Mouse (Mus musculus): ENCODE results near the gene Rfng.
"Not testable (repeated sequence)": the region's sequence is repeated elsewhere in the genome, so short reads cannot be mapped to it uniquely, and the experiment has no call there.

The Rfng gene

DNA sequence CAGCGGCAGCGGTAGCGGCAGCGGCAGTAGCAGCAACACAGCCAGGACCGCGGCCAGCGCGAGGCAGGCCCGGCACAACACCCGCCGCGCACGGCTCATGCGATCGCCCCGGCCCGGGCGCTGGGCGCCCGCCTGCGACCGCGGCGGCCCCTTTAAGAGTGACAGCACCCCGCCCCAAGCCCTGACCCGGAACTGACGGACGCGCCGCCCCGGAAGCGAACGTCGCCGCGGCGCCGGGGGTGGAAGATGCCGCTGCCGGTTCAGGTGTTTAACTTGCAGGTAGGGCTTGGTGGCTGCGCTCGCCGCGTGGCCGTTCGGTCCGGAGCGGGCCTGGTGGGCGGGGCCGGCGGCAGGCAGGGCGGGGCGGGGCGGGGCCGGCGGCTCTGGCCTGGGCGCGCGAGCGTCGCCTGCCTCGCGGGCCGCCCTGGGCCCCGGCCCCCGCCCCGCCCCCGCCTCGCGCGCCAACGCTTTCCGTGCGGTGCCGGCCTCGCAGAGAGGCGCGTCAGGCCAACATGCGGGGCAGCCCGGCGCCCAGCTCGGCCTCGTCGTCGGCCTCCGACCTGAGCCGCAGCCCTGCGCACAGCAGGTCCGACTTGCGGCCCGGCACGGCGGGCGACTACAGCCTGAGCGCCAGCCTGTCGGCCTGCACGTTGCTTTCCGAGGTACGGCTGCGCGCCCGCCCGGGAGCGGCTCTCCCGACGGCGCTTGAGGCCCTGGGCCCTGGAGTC lies at the start of gene Rfng, which contains the start of gene Gps1:
Gene Rfng, minus strand, starts transcription at position 144 of the 728 bp plus-strand sequence.
Gene Gps1, plus strand, starts transcription at position 209 of the 728 bp plus-strand sequence.
- CTCF ChIA-PET, result interaction anchor here (0.5 kb wide), 1 partner anchor 13 kb away, joined by 4 read pairs; no protein-coding TSS in a partner anchor

GRCm38 (mm10) chr11:120832962-120833361 lies 49.0 kb upstream of the Rfng start:
- CTCF ChIA-PET, result not testable (repeated sequence)

- CTCF ChIA-PET, result no interaction called here
Observed at GRCm38 (mm10) chr11:120831659-120832440, 47.8 kb upstream of the Rfng start.

DNA sequence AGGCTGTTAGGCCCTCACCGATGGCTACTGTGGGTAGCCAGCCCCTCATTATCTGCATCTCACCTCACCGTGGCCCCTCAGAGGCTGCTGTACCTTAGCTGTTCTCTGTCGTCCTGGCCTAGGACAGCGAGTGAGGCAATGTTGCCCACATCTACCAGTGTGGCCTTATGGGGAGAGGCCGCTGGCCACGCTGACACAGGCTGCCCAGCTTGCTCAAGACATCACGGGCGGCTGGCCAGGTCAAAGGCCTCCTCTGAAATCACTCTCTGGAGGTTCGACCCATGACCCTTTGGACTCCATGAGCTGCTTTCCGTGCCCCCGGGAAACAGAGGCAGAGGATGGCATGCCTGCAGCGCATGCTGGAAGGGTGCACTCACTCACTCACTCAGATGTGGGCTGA lies 46.7 kb upstream of the Rfng start:
- CTCF ChIA-PET, result no interaction called here

- CTCF ChIA-PET, result no interaction called here
Observed at GRCm38 (mm10) chr11:120829757-120830532, 45.9 kb upstream of the Rfng start.

GRCm38 (mm10) chr11:120828416-120828815 lies 44.4 kb upstream of the Rfng start:
- CTCF ChIA-PET, result no interaction called here

- CTCF ChIA-PET, result interaction anchor here (0.6 kb wide), 1 partner anchor 18 kb away, joined by 3 read pairs; no protein-coding TSS in a partner anchor
Observed at GRCm38 (mm10) chr11:120826016-120826953, 42.3 kb upstream of the Rfng start.

DNA sequence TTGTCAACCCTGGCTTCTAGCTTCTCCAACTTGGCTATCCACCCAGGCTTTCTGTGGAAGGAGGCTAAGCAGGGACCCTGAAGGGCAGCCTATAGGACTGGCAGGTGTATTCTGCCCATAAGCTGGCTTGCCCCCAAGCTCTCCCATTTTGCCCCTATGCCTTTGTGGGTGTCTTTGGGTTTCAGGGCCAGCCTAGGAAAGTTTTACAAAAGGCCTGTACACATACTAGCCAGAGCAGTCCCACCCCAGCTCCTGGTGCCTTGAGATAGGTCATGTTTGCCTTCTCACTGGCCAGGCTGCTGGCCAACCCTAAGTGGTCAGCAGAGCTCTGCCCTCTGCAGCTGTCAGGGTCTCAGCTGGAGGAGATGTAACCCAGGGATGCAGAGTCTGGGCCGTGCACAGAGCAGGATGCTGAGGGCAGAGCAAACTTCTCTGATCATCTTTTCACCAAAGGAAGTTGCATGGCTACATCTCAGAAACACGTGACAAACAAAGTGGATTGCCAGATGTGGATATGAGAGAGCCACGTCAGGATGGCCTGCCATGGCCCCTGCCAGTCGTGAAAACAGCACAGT lies 41.4 kb upstream of the Rfng start:
- CTCF ChIA-PET, result no interaction called here

DNA sequence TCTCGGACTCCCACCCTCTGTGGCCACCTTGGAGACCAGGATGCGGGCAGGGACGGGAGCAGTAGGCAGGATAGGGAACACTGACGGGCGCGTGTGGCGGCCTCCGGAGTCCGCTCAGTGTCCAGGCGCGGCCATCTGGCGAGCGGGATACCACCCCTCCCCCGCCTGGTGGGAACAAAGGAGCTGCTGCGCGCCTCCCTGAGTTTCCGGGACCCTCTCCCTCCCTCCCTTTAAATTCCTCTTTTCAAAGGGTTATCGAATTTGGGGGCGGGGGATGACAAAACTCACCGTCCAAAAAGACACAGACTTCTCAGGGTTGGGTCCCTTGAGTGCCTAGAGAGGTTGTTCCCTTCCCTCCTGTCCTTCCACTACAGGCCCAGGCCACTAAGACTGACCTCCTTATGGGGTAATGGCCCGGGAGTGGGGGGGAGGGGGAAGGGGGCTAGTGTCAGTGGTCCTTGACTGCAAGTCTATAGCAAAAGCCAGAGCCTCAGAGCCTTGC lies 40.8 kb upstream of the Rfng start:
- CTCF ChIA-PET, result no interaction called here

DNA sequence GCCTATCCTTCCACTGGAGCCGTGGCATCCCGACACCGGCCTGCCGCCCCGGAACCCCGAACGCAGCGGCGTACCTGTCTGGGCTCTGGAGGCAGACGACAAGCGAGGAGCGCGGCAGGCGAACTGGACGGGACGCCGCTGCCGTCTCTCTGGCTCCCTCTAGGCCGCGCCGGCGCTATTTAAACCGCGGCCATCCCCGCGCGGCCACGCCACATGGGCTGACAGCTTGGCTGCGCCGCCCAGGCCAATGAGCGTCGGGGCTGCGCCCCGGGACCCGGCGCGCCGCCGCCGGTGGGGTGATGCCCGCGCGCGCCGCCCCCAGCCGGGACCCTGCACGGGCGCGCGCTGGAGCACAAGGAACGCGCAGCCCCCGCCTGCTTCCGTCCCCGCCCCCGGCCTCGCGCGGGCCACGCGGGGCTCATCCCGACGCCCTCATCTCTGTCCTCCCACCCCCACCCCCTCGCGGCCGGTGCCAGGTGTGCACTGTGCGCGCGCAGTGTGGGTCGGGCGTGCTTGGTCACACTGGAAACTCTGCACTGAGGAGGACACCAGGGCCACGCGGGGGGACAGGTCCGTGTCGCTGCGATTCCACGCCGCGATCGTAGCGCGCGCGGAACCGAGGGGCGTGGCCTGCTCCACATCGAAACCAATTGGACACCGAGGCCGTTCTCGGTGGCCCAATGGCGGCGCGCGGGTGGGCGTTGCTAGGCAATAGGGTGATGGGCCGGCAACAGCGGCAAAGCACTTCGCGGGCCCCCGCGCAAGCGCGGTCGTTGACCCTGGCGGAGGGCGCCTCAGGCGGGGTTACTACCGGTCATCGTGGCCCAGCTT lies 40.2 kb upstream of the Rfng start, which contains the start of gene Fasn:
Gene Fasn, minus strand, starts transcription at position 592 of the 831 bp plus-strand sequence.
- CTCF ChIA-PET, result no interaction called here

DNA sequence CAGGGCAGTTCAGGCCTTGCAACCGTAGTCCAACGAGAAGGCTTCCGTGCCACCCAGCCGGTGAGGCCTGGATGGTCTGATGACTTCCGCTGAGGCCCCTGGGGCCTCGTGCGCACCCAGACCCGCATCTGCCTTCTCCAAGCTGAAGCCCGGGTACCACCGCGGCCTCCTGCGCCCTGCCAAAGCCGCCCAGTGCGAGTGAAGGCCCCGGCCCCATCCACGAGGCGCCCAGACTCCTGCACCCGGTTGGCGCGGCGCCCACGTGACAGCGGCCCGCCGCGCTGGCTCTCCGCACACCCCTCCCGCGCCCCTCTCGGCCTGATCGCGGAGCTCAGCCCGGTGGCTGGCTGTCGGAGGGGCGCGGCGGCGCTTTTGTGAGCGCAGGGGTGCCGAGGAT lies 39.5 kb upstream of the Rfng start:
- CTCF ChIA-PET, result interaction anchor here (0.8 kb wide), 1 partner anchor 332 kb away, joined by 3 read pairs; the partner anchor contains the start of gene Slc25a10

DNA sequence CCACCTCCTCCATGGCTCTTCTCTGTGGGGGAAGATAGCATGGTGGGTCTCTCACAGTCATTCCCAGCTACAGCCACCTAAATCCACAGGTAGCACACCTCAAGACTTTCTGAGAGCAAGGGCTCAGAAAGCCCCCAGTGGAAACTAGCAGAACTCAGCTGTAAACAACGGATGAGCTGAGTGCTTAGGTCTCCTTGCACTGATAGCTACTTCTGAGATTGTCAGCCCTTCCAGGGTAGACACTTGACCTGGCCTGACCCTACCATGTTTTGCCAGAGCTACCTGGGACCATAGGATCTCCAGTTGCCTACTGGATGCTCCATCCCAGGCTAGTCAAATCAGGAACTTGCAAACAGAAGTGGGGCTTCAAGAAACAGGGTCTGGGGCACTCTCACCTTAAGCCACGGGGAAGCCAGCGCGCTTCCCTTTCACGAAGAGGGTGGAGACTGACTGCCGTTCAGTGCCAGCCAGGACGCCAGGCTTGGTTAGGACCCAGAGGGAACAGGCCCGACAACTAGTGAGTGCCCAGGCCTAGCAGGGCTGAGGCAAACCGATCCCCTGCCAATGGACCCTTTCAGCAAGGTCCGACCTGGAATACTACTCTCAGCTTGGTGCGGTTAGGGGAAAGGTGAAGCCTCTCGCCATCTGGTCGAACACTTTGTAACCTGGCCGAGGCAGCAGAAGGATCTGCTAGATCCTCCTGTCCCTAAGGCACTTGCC lies 39.0 kb upstream of the Rfng start:
- CTCF ChIA-PET, result interaction anchor here (0.8 kb wide), 1 partner anchor 331 kb away, joined by 3 read pairs; the partner anchor contains the start of gene Slc25a10

- CTCF ChIA-PET, result interaction anchor here (0.6 kb wide), 1 partner anchor 265 kb away, joined by 6 read pairs; no protein-coding TSS in a partner anchor
Observed at GRCm38 (mm10) chr11:120822321-120822720, 38.3 kb upstream of the Rfng start.

GRCm38 (mm10) chr11:120821076-120821922 lies 37.3 kb upstream of the Rfng start:
- CTCF ChIA-PET, result interaction anchor here (0.6 kb wide), 1 partner anchor 264 kb away, joined by 6 read pairs; no protein-coding TSS in a partner anchor

DNA sequence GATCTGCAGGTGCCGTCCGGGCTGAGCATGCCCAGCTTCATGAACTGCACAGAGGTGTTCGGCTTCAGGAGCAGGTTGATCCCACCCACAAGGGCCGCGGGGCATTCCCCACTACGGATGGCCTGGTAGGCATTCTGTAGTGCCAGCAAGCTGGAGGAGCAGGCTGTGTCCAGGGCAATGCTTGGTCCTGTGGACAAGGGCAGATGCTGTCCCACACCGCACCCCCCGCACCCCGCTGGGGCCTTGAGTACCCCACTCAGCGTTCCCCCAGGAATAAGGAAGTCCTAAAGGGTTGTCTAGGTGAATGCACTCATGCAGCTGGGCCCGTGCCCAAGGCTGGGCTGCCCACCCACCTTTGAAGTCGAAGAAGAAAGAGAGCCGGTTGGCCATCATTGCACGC lies 36.5 kb upstream of the Rfng start:
- CTCF ChIA-PET, result no interaction called here

DNA sequence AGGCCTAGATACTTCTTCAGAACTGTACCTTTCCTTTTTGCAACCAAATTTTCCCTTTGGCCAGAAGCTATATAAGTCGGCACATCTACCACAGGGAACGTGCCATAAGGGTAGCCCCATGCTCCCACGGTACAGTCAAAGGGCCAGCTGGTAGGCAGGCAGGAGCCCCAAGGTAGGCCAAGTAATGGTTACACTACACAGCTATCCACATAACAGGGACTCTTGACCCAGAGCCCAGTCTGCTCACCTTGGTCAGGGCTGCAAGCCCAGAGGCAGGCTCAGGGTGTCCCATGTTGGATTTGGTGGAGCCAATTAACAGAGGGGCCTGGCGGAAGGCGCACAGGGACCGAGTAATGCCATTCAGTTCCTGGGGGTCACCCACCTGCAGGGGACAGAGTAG lies 35.5 kb upstream of the Rfng start:
- CTCF ChIA-PET, result no interaction called here

DNA sequence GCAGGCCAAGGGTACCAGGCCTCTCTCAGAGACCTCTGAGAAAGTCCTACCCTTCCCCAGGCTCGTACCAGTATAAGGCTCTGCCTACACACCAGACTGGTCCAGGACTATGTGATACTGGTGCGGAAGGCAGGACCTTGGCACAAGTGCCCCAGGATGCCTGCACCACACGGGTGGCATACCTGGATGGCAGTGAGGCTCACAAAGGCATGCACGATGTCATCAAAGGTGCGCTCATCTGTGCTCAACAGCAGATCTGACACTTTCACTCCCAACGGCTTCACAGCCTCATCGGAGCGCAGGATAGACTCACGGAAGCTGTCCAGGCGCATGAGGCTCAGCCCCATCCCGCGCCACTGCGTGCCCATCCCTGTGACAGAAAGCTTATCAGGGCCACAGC lies 34.2 kb upstream of the Rfng start:
- CTCF ChIA-PET, result no interaction called here

GRCm38 (mm10) chr11:120817358-120817757 lies 33.4 kb upstream of the Rfng start:
- CTCF ChIA-PET, result no interaction called here

Measured in spleen, embryonic (tissue).